Mouse (Mus musculus) retina, embryonic 14.5 days (tissue): Measurements from ENCODE around the gene Rabep2.
"Not testable (repeated sequence)": the region's sequence is repeated elsewhere in the genome, so short reads cannot be mapped to it uniquely, and the experiment has no call there.

Experiments used
- DNase-seq: peaks from one replicate; pipeline ENCODE4 v3.0.0-alpha.2; 2015; ENCODE audit warnings: low spot score

The Rabep2 gene

GRCm38 (mm10) chr7:126464836-126465235 is 36.3 kb downstream of the Rabep2 start:
- no peak for DNase-seq

DNA sequence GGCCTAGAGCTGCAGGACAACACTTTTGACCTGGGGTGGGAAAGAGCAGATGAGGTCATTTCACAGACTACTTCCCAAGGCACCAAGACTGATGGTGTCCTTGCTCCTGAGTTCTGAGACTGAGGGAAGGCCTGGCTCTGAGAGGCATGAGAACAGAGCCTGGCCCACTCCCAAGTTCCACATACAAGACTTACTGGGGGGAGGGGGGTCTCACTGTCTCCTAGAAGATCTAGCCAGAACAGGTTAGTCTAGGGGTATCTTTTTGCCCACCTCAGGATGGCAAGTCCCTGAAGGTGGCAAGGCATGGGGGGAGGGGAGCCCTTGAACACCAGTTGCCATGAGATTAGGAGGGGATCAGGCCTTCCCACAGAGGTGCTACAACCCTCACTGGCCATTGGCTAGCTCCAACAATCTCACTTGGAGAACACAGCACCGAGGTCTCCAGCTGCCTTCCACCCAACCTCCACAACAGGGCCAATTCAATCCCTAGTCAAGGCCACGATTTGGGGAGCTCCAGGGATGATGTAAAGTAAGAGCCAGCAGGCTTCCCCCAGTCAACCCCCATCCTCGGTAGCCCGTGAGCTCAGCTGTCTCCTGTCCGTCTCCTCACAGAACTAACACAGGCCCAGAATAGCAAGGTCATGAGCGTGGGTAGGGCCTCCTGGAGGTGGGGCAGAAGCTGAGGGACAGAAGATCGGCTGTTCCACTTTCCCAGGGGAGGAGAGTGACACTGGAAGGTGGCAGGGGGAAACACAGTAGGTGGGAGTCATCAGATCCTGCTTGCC is 36.9 kb downstream of the Rabep2 start:
- DNase-seq, result no peak

- DNase-seq, result no peak
Measured at GRCm38 (mm10) chr7:126466116-126466515, 37.6 kb downstream of the Rabep2 start.

GRCm38 (mm10) chr7:126466707-126467106 is 38.1 kb downstream of the Rabep2 start:
- DNase-seq, result no peak

DNA sequence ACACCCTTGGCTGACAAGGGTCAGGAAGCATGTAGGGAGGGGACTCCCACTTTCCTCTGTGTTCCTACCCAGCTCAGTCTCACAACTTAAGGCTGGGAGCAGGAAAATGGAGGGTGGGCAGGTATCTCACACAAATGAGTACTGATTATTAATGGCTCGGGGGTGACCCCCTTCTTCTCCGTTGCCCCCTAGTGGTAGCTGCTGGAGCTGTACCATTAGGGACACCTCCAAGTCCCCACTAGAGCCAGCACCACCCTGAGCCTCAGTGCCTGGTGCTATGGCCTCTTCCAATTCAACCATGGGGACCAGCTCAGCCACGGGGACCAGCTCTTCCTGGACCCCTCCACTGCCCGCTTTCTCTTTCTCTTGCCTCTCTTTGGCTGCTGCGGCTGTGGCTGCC is 38.7 kb downstream of the Rabep2 start:
- peak; percentile 69 for DNase-seq

DNA sequence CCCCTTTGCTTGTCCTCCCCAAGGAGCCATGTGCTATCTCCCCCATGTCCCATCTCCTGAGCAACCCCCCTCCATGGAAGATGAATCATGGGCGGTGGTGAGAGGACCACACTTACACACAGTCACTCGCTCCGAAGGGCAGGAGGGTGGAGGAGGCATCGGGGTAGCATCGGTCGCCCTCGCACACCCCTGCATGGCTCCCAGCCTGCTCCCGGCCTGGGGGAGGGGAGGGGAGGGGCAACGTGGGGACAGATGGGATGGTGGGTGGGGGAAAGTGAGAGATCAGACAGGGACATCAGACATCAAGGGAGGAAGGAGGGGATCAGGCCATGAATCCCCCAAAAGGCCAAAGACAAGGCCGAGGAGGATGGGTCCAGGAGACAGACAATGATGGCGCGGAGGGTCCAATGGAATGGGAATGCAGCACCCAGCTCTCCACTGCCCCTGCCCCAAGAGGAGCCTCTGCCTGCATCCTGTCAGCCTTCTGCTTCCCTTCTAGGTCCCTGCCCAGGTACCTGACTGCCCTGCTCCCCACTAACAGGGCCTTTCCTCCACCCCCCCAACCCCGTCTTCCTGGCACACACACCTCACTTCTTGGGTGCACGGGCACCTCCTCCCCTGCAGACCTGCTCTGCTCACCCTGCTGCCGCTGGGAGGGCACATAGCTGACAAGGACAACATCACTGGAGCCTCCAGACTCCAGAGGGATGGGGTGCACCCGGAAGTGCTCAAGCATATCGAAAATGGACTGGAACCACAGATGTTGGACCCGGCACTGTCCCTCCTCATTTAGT is 39.5 kb downstream of the Rabep2 start:
- no peak for DNase-seq

DNA sequence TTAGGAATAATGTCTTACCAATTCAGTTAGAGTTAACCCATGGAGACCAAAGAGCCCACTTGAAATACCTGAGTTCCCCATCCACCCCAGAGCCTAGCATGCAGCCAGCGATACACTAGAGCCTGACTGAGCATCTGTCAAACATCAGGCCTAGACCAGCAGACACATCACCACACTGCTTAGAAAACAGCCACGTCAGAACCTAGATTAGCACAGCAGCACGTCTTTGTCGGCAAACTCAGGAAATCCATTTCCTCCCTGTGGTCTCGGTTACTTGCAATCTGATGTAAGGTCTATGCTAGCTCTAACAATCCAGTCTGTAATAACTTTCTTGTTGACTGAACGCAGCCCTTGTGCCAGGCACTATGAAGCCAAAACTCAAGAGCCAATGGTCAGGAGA is 41.5 kb downstream of the Rabep2 start:
- no peak for DNase-seq

- DNase-seq, result no peak
Measured at GRCm38 (mm10) chr7:126471361-126471760, 42.8 kb downstream of the Rabep2 start.

DNA sequence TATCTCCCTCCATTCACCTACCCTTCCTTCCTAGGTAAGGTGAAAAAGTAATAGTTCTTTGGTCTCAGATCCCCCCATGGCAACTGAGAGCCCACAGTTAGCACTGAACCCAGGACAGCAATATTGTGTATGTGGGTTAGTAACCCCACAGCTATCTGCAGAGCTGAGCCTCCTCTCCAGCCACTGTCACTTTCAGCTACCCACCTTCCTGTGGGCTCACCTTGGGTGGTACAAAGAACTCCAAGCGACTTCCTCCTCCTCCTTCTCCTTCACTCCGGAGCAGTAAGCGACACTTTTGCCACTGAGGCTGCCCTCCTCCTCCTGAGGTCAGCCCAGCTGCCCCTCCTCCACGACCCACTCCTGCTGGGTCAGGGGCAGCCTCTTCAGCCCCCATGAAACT is 43.3 kb downstream of the Rabep2 start:
- DNase-seq, result no peak

GRCm38 (mm10) chr7:126472306-126472705 is 43.7 kb downstream of the Rabep2 start:
- no peak for DNase-seq

GRCm38 (mm10) chr7:126472713-126473112 is 44.2 kb downstream of the Rabep2 start:
- no peak for DNase-seq

- no peak for DNase-seq
Measured at GRCm38 (mm10) chr7:126473470-126474086, 45.0 kb downstream of the Rabep2 start.

DNA sequence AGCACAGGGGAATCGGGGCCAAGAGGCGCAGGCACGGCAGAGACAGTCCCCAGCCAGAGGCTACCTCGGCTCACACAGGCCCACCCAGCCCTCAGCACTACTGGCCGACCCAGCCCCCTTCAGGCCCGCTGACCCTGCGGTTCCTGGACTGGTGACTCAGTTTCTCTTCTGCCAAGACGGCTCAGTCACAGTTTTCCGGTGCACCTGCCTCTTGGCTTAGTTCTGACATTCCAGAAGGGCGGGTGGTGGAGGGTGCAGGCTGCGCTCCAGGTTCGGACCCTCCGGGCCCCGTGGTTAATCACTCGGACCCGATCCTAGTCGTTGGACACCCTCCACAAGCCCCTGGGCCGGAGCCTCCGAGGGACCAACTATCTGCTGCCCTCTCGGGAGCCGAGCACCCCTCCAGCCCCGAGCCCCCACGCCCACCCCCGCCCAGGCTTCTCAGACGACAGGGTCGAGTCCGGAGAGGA is 46.0 kb downstream of the Rabep2 start:
- no peak for DNase-seq

GRCm38 (mm10) chr7:126474993-126475581 is 46.5 kb downstream of the Rabep2 start, which contains the start of gene Sh2b1:
Sh2b1 (minus strand) TSS chr7:126475424.
- peak; percentile 94 for DNase-seq

DNA sequence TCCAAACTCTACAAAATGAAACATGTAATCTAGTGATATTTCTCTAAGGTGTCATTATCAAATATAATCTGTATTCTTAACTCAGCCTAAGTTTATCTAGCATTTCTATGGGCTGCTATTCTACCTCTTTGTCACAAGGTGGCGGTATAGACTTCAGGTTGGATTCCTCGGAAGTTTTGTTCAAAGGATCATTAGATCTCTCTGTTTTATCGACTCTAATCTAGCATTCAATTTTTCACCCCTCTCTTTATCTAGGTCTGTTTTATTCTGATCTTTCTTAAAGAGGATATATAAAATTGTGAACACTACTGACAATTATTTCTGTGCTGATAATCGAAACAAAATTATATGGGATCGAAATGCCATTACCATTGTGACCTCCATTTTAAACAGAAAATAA is 53.1 kb downstream of the Rabep2 start:
- DNase-seq, result peak; percentile 68

GRCm38 (mm10) chr7:126482392-126482871 is 53.9 kb downstream of the Rabep2 start:
- DNase-seq, result peak; percentile 83

DNA sequence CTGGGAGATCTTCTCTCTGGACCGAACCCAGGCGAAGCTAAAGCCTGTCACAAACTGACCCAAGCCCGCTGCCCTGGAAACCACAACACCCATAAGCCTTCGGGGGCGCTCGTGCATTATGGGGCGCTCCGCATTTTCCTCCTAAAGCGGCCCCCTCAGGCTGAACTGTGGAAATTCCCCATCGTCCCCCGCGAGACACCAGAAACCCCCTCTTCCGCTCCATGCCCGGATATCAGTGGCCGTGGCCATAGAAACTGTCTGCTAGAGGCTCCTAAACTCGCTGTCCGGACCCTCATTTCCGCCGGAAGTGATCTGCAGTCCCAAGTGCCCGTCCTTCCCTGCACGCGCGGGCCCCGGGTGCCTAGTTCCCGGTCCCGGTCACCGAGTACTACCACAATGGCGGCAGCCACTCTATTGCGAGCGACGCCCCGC is 58.5 kb downstream of the Rabep2 start, which contains the start of gene Tufm:
Gene Tufm (plus strand): TSS at position 310 of the 432 bp plus-strand sequence.
- DNase-seq, result peak; percentile 98

- not testable (repeated sequence) for DNase-seq
Measured at GRCm38 (mm10) chr7:126487617-126488385, 59.2 kb downstream of the Rabep2 start.

GRCm38 (mm10) chr7:126491005-126491404 is 62.4 kb downstream of the Rabep2 start:
- DNase-seq, result no peak

GRCm38 (mm10) chr7:126491973-126492372 is 63.4 kb downstream of the Rabep2 start:
- no peak for DNase-seq

DNA sequence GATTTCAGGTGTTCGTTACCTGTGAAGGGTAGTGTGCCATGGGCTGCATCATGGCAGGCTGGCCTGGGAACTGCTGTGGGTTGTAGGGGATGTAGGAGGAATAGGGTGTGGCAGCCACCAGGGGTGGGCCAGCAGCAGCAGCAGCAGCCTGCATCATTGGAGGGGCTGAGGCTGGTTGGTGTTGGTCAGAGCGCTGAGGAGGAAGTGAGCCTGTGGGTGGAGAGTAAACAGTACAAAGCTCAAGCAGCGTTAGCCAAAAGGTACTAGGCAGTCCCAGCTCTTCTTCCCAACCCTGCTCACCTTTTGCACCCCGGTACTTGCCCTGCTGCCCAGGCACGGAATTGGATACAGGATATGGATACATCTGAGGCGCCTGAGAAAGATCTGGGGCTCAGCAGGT is 65.6 kb downstream of the Rabep2 start:
- DNase-seq, result no peak
